Mouse (Mus musculus): ENCODE measurements around the gene Fbxl19. TPM values are rescaled to one million over a fixed set of nuclear protein-coding genes. Genes with fewer than 3 reads are reported as not detected.

Fbxl19 gene
- polyA plus RNA-seq, 1 experiment: 17.4 TPM

DNA sequence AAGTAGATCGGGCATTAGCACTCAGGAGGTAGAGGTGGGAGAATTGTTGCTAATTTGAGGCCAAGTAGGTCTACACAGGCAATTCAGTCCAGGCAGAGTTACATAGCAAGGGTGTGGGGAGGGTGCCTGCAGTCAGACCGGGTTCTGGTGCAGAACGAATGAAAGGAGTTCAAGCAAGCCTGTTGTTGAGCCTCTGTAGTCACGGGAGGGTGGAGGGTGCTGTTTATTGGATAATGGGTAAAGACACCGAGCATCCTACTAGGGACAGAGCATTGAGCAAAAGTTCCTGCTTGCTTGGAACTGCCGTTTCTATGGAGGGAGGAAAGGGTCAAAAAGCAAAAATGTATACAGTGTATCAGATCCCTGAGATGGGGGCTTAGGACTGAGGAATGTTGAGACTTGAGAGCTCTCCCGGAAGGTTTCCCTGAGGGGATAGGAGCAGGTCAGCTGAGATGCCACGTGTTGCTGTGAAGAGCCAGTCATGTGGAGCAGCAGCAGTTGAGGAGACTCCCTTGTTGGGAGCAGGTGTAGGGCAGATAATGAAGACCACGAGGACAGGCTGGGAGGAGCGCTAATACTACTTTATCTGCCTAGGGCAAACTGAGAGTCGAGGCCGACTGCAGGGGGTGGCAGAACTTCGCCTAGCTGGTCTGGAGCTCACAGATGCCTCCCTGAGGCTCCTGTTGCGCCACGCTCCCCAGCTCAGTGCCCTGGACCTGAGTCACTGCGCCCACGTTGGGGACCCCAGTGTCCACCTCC is 22.7 kb downstream of the Fbxl19 start:
- WGBS: 89% methylated on average over 17 of the region's 17 CpGs
- peaks cover 5% of the 10 kb centered on the region; the same call in 1 of the 2 replicates for H3K4me1 ChIP-seq (ENCODE audit: control insufficient read depth, insufficient read depth, insufficient read length)
- H3K27ac ChIP-seq (ENCODE audit: insufficient read depth, low read length): peak overlapping the region; percentile 16; the same call in 1 of the 2 replicates
- H3K27me3 ChIP-seq (ENCODE audit: control insufficient read depth, insufficient read depth, low read length): no peaks in the 10 kb centered on the region
- DNase-seq (ENCODE audit: low read depth in 1 of 2, low spot score in 2 of 2): no peak
- no peak overlapping the region for H3K4me3 ChIP-seq (ENCODE audit: extremely low read depth, insufficient read depth, insufficient read length)
- no peaks in the 10 kb centered on the region for H3K36me3 ChIP-seq (ENCODE audit: control insufficient read depth, insufficient read depth, low read length)
- TF ChIP-seq CTCF (IDR thresholded peaks at IDR 0.05; ENCODE audit: extremely low read depth, insufficient read depth, insufficient read length, insufficient replicate concordance): no peak
- TF ChIP-seq POLR2A (IDR thresholded peaks at IDR 0.05; ENCODE audit: low read depth, low read length): no peak

DNA sequence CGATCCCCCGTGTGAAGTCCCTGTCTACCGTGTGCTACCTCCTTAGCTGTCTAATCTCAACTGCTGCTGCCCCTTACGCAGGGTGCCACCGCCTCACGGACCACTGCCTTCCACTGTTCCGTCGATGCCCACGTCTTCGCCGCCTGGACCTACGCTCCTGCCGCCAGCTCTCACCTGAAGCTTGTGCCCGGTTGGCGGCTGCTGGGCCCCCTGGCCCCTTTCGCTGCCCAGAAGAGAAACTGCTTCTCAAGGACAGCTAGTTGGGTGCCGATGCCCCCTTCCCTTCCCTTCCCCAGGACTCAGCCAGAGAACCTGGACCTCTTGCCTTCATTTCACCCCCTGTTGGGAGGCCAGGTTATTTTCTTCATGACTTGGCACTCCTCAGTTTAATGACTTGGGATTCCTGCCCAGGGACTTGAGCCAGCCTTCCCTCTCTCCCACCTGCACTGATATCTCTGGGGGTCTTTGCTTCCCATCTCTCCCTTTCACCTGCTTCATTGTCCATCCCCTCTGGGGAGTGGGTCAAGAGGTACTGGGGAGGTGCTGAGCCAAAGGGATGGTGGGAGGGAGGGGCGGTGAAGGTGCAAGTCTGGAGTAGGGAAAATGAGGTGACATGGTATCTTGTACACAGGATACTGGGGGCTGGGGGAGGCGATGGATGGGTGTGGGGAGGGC is 23.5 kb downstream of the Fbxl19 start:
- DNase-seq (ENCODE audit: low read depth in 1 of 2, low spot score in 2 of 2): no peak
- Histone ChIP-seq H3K27me3 (ENCODE audit: control insufficient read depth, insufficient read depth, low read length) (no peaks in the 10 kb centered on the region), H3K27ac (ENCODE audit: insufficient read depth, low read length) (peak overlapping the region; percentile 16; the same call in 1 of the 2 replicates), H3K4me1 (ENCODE audit: control insufficient read depth, insufficient read depth, insufficient read length) (peaks cover 5% of the 10 kb centered on the region; the same call in 1 of the 2 replicates), H3K36me3 (ENCODE audit: control insufficient read depth, insufficient read depth, low read length) (no peaks in the 10 kb centered on the region), H3K4me3 (ENCODE audit: extremely low read depth, insufficient read depth, insufficient read length) (no peak overlapping the region)
- TF ChIP-seq POLR2A (IDR thresholded peaks at IDR 0.05; ENCODE audit: low read depth, low read length): no peak
- no peak for TF ChIP-seq CTCF (IDR thresholded peaks at IDR 0.05; ENCODE audit: extremely low read depth, insufficient read depth, insufficient read length, insufficient replicate concordance)
- 87% methylated on average over 19 of the region's 19 CpGs for WGBS

DNA sequence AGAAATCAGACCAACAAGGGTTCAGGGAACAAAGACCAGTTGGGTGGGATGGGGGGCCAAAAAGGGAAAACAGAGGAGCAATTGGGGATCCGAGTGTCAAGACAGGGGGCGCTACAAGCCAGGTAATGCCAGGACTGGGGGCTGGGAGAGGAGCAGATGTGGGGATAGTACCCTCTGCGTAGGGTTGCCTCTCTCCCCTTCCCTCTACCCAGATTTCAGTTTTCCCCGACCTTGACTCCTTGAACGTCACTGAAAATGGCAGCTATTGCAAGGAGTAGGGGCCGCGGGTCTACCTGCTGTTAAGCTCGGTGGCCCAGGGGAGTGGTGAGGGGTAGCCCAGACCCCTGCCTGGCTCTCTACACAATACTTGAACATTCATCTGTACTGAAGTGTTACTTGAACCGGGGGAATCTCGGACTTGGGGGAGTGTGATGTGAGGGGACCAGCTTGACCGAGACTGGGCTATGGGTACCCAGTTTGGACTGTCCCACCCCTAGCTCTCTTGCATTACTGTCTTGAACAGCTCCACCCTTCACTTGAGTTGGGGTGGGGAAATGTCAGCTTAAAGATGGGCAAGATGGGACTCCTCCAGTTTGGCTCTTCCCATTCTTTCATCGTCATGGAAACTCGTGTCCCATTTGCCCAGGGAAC is 24.1 kb downstream of the Fbxl19 start:
- TF ChIP-seq CTCF (IDR thresholded peaks at IDR 0.05; ENCODE audit: extremely low read depth, insufficient read depth, insufficient read length, insufficient replicate concordance) (peak; percentile 15; the same call in 1 of the 2 replicates), POLR2A (IDR thresholded peaks at IDR 0.05; ENCODE audit: low read depth, low read length) (no peak)
- Histone ChIP-seq H3K4me1 (ENCODE audit: control insufficient read depth, insufficient read depth, insufficient read length) (peaks cover 5% of the 10 kb centered on the region; the same call in 1 of the 2 replicates), H3K4me3 (ENCODE audit: extremely low read depth, insufficient read depth, insufficient read length) (no peak overlapping the region), H3K27me3 (ENCODE audit: control insufficient read depth, insufficient read depth, low read length) (no peaks in the 10 kb centered on the region), H3K27ac (ENCODE audit: insufficient read depth, low read length) (no peak overlapping the region), H3K36me3 (ENCODE audit: control insufficient read depth, insufficient read depth, low read length) (no peaks in the 10 kb centered on the region)
- DNase-seq (ENCODE audit: low read depth in 1 of 2, low spot score in 2 of 2): no peak
- WGBS: 65% methylated on average over 13 of the region's 13 CpGs

DNA sequence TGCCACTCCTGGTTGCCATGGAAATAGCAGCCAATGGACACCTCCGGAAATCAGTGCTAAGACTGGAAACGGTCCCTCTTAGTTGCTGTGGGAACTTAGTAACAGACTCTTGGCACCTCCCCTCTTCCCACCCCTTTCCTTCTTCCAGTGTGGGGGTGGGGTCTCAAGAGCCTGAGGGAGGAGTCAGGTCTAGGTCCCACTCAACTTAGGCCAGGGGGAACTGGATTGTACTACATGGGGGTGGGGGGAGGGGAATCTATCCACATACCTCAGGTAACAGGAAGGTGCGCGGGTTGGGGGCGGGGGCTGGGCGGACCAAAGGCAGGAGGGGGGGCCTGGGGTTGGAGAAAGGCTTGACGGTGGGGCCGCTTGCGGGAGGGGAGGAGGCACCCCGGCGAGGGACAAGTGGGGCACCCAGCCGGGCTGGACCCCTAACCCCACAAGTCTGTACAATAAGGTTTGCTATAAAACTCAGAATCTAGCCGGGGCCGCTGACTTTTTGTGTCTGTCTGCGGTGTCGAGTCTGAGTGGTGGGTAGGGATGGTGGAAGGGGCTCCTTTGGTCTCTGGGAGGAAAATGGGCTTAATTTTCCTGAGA is 24.8 kb downstream of the Fbxl19 start:
- Histone ChIP-seq H3K4me1 (ENCODE audit: control insufficient read depth, insufficient read depth, insufficient read length) (peaks cover 4% of the 10 kb centered on the region; the same call in 1 of the 2 replicates), H3K27ac (ENCODE audit: insufficient read depth, low read length) (peak overlapping the region; percentile 93), H3K27me3 (ENCODE audit: control insufficient read depth, insufficient read depth, low read length) (no peaks in the 10 kb centered on the region), H3K36me3 (ENCODE audit: control insufficient read depth, insufficient read depth, low read length) (no peaks in the 10 kb centered on the region), H3K4me3 (ENCODE audit: extremely low read depth, insufficient read depth, insufficient read length) (peak overlapping the region; percentile 95)
- WGBS: 1% methylated on average over 16 of the region's 16 CpGs
- peak; percentile 39 to 56 for DNase-seq (ENCODE audit: low read depth in 1 of 2, low spot score in 2 of 2)
- TF ChIP-seq CTCF (IDR thresholded peaks at IDR 0.05; ENCODE audit: extremely low read depth, insufficient read depth, insufficient read length, insufficient replicate concordance): no peak
- no peak for TF ChIP-seq POLR2A (IDR thresholded peaks at IDR 0.05; ENCODE audit: low read depth, low read length)

DNA sequence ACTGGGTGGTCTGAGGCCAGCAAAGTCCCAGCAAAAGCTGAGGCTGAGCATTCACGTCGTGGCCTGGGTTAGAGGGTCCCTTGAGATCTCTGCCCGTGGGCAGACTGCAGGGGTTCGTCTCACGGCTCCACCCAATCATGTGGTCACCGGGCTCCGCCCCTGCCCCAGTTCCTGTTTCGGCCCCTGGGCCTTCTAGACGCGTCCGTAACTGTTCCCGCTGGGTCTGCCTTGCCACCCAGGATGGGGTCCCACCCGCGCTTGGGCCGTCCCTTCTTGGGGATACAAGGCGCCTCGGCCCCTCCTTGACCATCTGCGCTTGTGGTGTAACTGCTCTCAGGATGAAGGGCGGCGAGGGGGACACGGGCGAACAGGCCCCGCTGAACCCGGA is 25.3 kb downstream of the Fbxl19 start, which contains the start of gene Orai3:
Gene Orai3, plus strand, starts transcription at position 165 of the 388 bp plus-strand sequence.
- peak within 1 kb of the TSS; percentile 93 for H3K27ac ChIP-seq (ENCODE audit: insufficient read depth, low read length)
- WGBS: under 1% methylated on average over 24 of the region's 24 CpGs
- H3K4me3 ChIP-seq (ENCODE audit: extremely low read depth, insufficient read depth, insufficient read length): peak within 1 kb of the TSS; percentile 95
- H3K36me3 ChIP-seq (ENCODE audit: control insufficient read depth, insufficient read depth, low read length): no peaks in the 10 kb centered on the region
- peaks cover 3% of the 10 kb centered on the region; the same call in 1 of the 2 replicates for H3K4me1 ChIP-seq (ENCODE audit: control insufficient read depth, insufficient read depth, insufficient read length)
- DNase-seq (ENCODE audit: low read depth in 1 of 2, low spot score in 2 of 2): peak; percentile 56 to 87
- H3K27me3 ChIP-seq (ENCODE audit: control insufficient read depth, insufficient read depth, low read length): no peaks in the 10 kb centered on the region
- TF ChIP-seq CTCF (IDR thresholded peaks at IDR 0.05; ENCODE audit: extremely low read depth, insufficient read depth, insufficient read length, insufficient replicate concordance) (no peak), POLR2A (IDR thresholded peaks at IDR 0.05; ENCODE audit: low read depth, low read length) (peak; percentile 95)

Data from spleen, adult 2 months (tissue).